19 mouse cellular contexts compared by ENCODE assay signal in genomic region chr9:27305502-27305901, GRCm38 (mm10). TPM values are rescaled to one million over a fixed set of nuclear protein-coding genes. Genes with fewer than 3 reads are reported as not detected.
DNase-seq lines count a peak whose midpoint lies in the region; ATAC-seq lines count a peak whose summit lies in the region.
"Had no signal": no experiment of that assay in that cellular context is flagged by ENCODE, and none has a peak within 500 bp of the region (broad histone marks: within the 10 kb centered on the region; RNA-seq: fewer than 3 reads in every experiment).

No protein-coding gene starts in this region.

- DNase-seq in cerebellum, postnatal 4 days (ENCODE audit: low spot score in 2 of 2), result no peak
- peak; percentile 85 for DNase-seq in brain, adult 2 months (ENCODE audit: low read depth, low spot score)
- DNase-seq in cerebellum, adult 8-10 months, result peak; percentile 62
- peak; percentile 81 to 86 for DNase-seq in cerebellum, postnatal 25 days
- no peak for DNase-seq in lung, adult 18-20 months
- DNase-seq in natural killer cell, adult 2 months (ENCODE audit: low spot score in 2 of 2), result no peak
- DNase-seq: adrenal gland, postnatal 14 days; heart, postnatal 36 days; kidney, adult 2 months; kidney, postnatal 4 days; midbrain, embryonic 14.5 days; retina, postnatal 1 day; right cerebral cortex, postnatal 14 days; thymus, postnatal 14 days had no signal

- ATAC-seq in cerebellum, adult (ENCODE audit: insufficient number of reproducible peaks, low FRiP score, low TSS enrichment), result peak; percentile 22; the same call in 1 of the 2 replicates
- ATAC-seq in granulocyte monocyte progenitor cell, adult 5-6 weeks (replicated peaks; ENCODE audit: poor library complexity, severe bottlenecking), result no peak
- ATAC-seq: forebrain, embryonic 15.5 days; hindbrain, postnatal 0 days; intestine, embryonic 15.5 days had no signal

RNA-seq across cellular contexts. Expression of gene Igsf9b, which starts 6.5 kb away (rescaled TPM):
- total RNA-seq in granulocyte monocyte progenitor cell, adult 5-6 weeks (2014; fragmentation: Nextera tagmentation), result not detected in 2 replicates
- 0.10 TPM in 1 of 2 replicates, not detected in the other for total RNA-seq in granulocyte monocyte progenitor cell, adult 5-6 weeks (2017)

Comparison
In these comparisons a context has a peak if more than half of its experiments do, and no peak if none do; other contexts are left out.
1. DNase-seq: peak in brain, adult 2 months (single experiment), cerebellum, adult 8-10 months (single experiment) and cerebellum, postnatal 25 days (2 of 2); none in cerebellum, postnatal 4 days (0 of 2), lung, adult 18-20 months (0 of 2) and natural killer cell, adult 2 months (0 of 2).